Mouse (Mus musculus) stomach, embryonic 14.5 days (tissue): ENCODE results near the gene Ak2. TPM values are rescaled to one million over a fixed set of nuclear protein-coding genes. Genes with fewer than 3 reads are reported as not detected.

Source experiments
- ATAC-seq: fragments of 200-750 bp; cut with Nextera tagmentation; 2 replicates; pipeline ENCODE4 v1.8.0; 2017; ENCODE audit warnings: low read depth, moderate TSS enrichment; ENCODE audit not compliant: insufficient number of reproducible peaks, insufficient read depth, low FRiP score
- H3K27ac ChIP-seq: fragments of 300-500 bp; sonication (generic); 2 replicates; pipeline ENCODE4 v1.5.1; 2014; ENCODE audit warnings: mild to moderate bottlenecking, low read length, moderate library complexity, mixed read lengths
- H3K27me3 ChIP-seq: fragments of 300-500 bp; sonication (generic); 2 replicates; pipeline ENCODE4 v1.6.1; 2014; ENCODE audit warnings: low read length, control low read depth, mixed read lengths; ENCODE audit not compliant: control insufficient read depth, insufficient read depth
- H3K36me3 ChIP-seq: fragments of 300-500 bp; sonication (generic); 2 replicates; pipeline ENCODE4 v1.6.1; 2014; ENCODE audit warnings: mild to moderate bottlenecking, control low read depth, low read length, moderate library complexity, mixed read lengths; ENCODE audit not compliant: control insufficient read depth, insufficient read depth
- H3K4me1 ChIP-seq: fragments of 300-500 bp; sonication (generic); 2 replicates; pipeline ENCODE4 v1.6.1; 2014; ENCODE audit warnings: low read length, control low read depth, mixed read lengths; ENCODE audit not compliant: control insufficient read depth, insufficient read depth
- H3K4me2 ChIP-seq: fragments of 300-500 bp; sonication (generic); replicated peaks from 2 replicates; pipeline ENCODE4 v1.6.1; 2014; ENCODE audit warnings: low read depth, low read length, control low read depth
- H3K4me3 ChIP-seq: fragments of 300-500 bp; sonication (generic); 2 replicates; pipeline ENCODE4 v1.5.1; 2014; ENCODE audit warnings: low read depth, low read length, control low read depth
- H3K9ac ChIP-seq: fragments of 300-500 bp; sonication (generic); replicated peaks from 2 replicates; pipeline ENCODE4 v1.6.1; 2014; ENCODE audit warnings: low read depth, mild to moderate bottlenecking, control low read depth, low read length, moderate library complexity, mixed read lengths
- H3K9me3 ChIP-seq: fragments of 300-500 bp; sonication (generic); 2 replicates; pipeline ENCODE4 v1.6.1; 2016; ENCODE audit warnings: low read depth, low read length, control low read depth; ENCODE audit not compliant: control insufficient read depth
- WGBS: fragments of 180-500 bp; shearing (Covaris S2); extraction: QIAGEN DNeasy Blood & Tissue Kit; methylation state at CpG from one replicate; pipeline ENCODE4 v1.1.7; 2014; 5-methylcytosine and 5-hydroxymethylcytosine counted together
- polyA plus RNA-seq: library from polyadenylated mRNA; unstranded; fragments of >200 nt; fragmentation: Nextera tagmentation; extraction: Ambion mirVana; gene quantifications from 2 replicates; pipeline ENCODE4 v1.2.1, GENCODE M21; 2014

The Ak2 gene
- polyA plus RNA-seq, 1 experiment from 2014 or later: 123 TPM

DNA sequence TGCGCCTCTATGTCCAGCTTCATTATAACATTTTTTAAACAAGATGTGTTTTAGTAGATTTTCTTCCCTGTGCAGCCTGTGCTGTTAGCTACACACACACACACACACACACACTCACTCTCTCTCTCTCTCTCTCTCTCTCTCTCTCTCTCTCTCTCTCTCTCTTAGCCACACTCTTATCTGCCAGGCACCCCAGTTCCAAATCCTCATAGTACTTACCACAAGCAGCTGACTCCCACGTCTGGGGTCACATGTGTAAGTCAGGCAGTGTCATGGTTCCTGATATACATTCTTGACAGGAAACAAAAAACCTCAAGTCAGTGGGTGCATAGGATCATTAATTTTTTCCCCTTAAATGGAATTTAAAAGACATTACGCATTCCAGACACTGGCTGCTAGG lies 16.9 kb downstream of the Ak2 start:
- no peak for ATAC-seq
- no peak overlapping the region for H3K9ac ChIP-seq
- H3K4me1 ChIP-seq: no peaks in the 10 kb centered on the region
- no peak overlapping the region for H3K27ac ChIP-seq
- H3K27me3 ChIP-seq: no peaks in the 10 kb centered on the region
- H3K4me2 ChIP-seq: no peak overlapping the region
- H3K36me3 ChIP-seq: peaks cover 33% of the 10 kb centered on the region
- H3K4me3 ChIP-seq: no peak overlapping the region
- no peaks in the 10 kb centered on the region for H3K9me3 ChIP-seq
- 63% methylated on average over 3 of the region's 3 CpGs for WGBS

DNA sequence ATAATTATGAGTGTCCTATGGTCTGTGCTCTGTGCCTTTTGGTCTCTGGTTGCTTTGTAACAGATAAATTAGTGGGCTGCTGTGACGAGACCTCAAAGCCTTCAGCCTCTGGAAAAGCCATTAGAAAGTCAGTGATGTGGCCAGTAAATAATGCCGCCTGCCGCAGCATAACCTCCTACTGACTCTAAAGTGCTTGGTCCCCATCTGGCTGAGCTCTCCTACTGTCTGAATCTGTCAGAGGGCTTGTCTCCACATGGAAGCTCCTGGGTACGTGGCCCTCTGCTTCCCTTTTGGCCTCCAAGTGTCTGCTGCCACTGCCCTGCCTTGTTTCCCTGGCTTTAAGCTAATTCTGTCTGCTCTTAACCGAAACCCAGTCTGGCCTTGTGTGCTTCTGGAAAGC lies 17.8 kb downstream of the Ak2 start:
- H3K36me3 ChIP-seq: peaks cover 30% of the 10 kb centered on the region

DNA sequence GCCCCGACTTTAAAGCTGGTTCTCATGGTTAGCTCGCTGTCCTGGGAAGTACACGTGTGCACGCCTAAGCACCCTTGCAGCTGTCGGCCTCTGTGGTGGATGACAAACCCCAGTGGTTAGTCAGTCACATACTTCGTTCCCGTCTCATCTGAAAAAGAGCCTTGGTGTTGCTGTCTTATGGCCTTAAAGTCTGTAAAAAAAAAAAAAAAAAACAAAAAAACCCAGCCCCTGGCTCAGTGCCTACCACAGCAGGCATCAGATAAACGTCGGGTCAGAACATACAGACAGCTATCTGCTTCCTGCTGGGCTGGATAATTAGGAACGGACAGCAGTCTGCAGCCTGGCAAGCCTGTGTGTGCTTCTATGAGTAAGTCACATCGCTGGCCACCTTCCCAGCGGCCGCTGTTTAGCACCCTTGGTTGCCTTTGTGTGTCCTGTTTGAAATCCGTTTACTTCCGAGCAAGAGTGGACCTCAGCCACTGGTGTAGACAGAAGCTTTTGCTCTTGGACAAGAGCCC lies 19.9 kb downstream of the Ak2 start:
- H3K9ac ChIP-seq: no peak overlapping the region
- no peak for ATAC-seq
- H3K4me3 ChIP-seq: no peak overlapping the region
- WGBS: 66% methylated on average over 15 of the region's 15 CpGs
- H3K4me2 ChIP-seq: no peak overlapping the region
- no peaks in the 10 kb centered on the region for H3K9me3 ChIP-seq
- 0 out of 2 replicates have a peak, but pooled peaks cover 6% of the 10 kb centered on the region for H3K4me1 ChIP-seq
- H3K27ac ChIP-seq: no peak overlapping the region
- peaks cover 27% of the 10 kb centered on the region for H3K36me3 ChIP-seq
- no peaks in the 10 kb centered on the region for H3K27me3 ChIP-seq

More for the DNA sequence above, 17.8 kb downstream of the Ak2 start:
- H3K9ac ChIP-seq: no peak overlapping the region
- 77% methylated on average over 5 of the region's 5 CpGs for WGBS
- no peaks in the 10 kb centered on the region for H3K4me1 ChIP-seq
- H3K27me3 ChIP-seq: no peaks in the 10 kb centered on the region
- no peaks in the 10 kb centered on the region for H3K9me3 ChIP-seq
- no peak overlapping the region for H3K4me3 ChIP-seq
- ATAC-seq: no peak
- H3K4me2 ChIP-seq: no peak overlapping the region
- no peak overlapping the region for H3K27ac ChIP-seq

DNA sequence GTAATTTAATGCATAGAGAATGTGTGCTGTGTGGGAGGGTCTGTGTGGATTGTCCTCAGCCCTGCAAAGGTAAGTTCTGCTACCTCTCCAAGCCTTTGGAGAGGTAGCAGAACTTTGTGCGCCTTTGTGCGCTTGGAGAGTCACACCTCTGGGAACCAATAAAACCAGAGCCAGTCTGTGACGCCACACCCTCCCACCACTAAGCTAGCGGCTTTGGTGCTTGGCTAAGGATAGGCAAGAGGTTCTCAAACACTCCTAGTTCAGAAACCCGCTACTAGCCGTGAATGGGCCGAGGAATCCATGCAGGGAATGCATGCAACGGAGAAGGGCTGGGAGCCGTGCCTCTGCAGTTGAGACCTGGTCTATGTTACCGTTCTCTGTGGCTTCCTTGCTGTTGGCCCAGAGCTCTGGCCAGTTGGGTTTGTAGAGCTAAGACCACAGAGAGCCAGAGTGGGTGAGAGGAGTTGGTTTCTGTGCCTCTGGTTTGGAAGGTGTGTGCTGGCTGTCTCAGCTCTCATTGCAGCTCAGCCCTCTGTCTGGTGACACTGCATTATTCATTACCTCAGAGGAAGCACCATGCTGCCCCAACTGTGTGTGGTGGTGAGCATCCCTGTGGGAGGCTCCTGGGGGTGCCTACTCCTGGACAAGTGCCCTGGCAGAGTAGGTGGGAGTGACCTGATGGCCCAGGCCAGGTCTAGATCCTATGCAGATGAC lies 21.6 kb downstream of the Ak2 start:
- H3K4me2 ChIP-seq: no peak overlapping the region
- 49% methylated on average over 10 of the region's 10 CpGs for WGBS
- no peak overlapping the region for H3K9ac ChIP-seq
- no peaks in the 10 kb centered on the region for H3K9me3 ChIP-seq
- H3K4me1 ChIP-seq: 0 out of 2 replicates have a peak, but pooled peaks cover 6% of the 10 kb centered on the region
- H3K27me3 ChIP-seq: no peaks in the 10 kb centered on the region
- no peak; the same call in 1 of the 2 replicates for ATAC-seq
- H3K36me3 ChIP-seq: peaks cover 13% of the 10 kb centered on the region
- H3K27ac ChIP-seq: no peak overlapping the region
- H3K4me3 ChIP-seq: no peak overlapping the region

DNA sequence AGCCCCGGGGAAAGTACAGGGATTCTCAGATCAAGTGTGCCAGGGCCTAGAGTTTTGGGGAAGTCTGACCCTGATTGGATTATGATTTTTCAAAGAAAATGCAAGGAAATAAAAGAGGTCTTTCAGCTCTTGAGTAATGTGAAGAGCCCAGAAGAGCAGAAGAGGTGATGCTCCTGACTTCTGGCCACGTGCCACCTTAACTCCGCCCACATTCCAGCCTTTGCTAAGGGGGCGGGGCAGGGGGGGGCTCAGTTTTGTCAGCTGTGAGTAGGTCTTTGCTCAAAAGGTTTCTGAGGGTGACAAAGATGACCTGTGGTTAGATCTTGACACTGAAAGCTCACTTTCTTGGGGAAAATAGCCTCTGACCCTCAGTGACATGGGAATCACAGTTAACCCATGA lies 24.6 kb downstream of the Ak2 start:
- Histone ChIP-seq H3K4me3 (no peak overlapping the region), H3K4me1 (peaks cover 10% of the 10 kb centered on the region; the same call in 1 of the 2 replicates), H3K4me2 (no peak overlapping the region), H3K27me3 (no peaks in the 10 kb centered on the region), H3K9me3 (no peaks in the 10 kb centered on the region), H3K27ac (no peak overlapping the region), H3K36me3 (no peaks in the 10 kb centered on the region), H3K9ac (no peak overlapping the region)
- 17% methylated on average over 4 of the region's 4 CpGs for WGBS
- no peak for ATAC-seq

DNA sequence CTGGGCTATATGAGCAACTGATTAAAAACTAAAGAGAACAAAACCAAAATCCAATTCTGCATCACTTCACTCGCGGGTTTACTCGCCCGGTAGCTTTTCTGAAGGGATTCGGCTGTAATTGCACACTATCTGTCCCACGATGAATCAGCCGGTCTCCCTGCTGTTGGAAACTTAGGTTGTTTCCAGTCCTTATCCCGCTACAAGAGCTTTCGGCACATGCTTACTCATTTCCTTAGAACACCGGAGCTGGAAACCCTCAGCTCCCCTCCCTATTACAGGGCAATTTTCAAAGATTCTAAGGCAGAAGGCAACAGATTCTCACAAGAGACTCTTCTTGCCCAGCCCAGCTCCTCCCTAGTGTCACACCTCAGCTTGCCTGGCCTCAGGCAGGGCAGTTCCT lies 25.4 kb downstream of the Ak2 start:
- WGBS: 89% methylated on average over 10 of the region's 10 CpGs
- ATAC-seq: no peak
- Histone ChIP-seq H3K9ac (no peak overlapping the region), H3K9me3 (no peaks in the 10 kb centered on the region), H3K27me3 (no peaks in the 10 kb centered on the region), H3K4me3 (no peak overlapping the region), H3K36me3 (no peaks in the 10 kb centered on the region), H3K27ac (no peak overlapping the region), H3K4me1 (peaks cover 10% of the 10 kb centered on the region; the same call in 1 of the 2 replicates), H3K4me2 (no peak overlapping the region)

DNA sequence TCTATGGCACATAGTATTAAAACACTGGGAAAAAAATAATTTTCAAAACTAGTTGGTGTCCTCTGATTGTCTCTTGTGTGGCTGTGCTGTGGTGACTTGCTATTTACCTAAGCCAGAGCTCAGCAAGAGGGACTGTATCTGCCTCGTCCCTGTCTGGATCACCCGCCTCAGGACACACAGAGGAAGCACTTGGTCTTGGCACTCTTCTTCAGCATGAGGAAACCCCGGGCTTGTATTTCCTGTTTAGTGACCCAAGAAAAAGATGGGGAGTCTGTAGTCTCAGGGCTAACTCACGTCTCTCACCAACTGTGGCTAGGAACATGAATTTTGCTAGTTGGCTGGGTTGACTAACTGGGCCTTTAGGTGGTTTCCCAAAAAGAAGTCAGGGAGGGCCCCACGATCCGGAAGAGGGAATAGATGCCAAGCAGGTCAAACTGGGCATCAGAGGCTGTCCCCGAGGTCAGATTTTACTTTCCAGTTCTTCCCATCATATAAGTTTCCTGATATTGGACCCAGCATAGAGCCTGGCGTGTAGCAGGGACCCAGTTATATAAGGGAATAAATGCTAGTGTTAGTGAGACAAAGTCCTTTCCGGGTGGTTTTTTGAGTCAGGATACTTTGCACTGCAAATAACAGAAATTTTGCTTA lies 27.2 kb downstream of the Ak2 start:
- Histone ChIP-seq H3K4me2 (no peak overlapping the region), H3K9ac (no peak overlapping the region), H3K36me3 (no peaks in the 10 kb centered on the region), H3K27ac (no peak overlapping the region), H3K4me1 (peaks cover 10% of the 10 kb centered on the region; the same call in 1 of the 2 replicates), H3K4me3 (no peak overlapping the region), H3K9me3 (no peaks in the 10 kb centered on the region), H3K27me3 (no peaks in the 10 kb centered on the region)
- 82% methylated on average over 9 of the region's 9 CpGs for WGBS
- ATAC-seq: no peak

DNA sequence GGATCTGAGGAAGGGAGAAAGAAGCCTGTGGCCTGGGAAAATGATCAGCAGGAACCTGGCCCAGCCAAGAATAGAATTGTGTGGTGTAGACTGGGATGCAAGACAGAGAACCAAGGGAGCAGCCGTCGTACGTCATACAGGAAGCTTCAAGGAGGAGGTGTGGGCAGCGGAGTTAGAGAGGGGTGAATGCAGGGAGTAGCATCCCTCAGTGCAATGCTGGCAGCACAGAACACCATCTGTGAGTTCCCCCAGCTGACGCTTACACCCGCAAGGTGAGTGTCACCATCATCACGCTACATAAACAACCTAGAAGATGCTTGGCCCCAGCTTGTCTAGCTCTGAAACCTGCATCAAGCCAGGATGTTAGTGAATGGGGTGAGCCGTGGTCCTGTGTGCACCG lies 28.0 kb downstream of the Ak2 start:
- Histone ChIP-seq H3K27ac (no peak overlapping the region), H3K4me2 (no peak overlapping the region), H3K36me3 (no peaks in the 10 kb centered on the region), H3K9me3 (no peaks in the 10 kb centered on the region), H3K9ac (no peak overlapping the region), H3K4me1 (peaks cover 10% of the 10 kb centered on the region; the same call in 1 of the 2 replicates), H3K27me3 (no peaks in the 10 kb centered on the region), H3K4me3 (no peak overlapping the region)
- WGBS: 60% methylated on average over 9 of the region's 9 CpGs
- no peak for ATAC-seq
